Mouse (Mus musculus): Measurements from ENCODE around the gene Vim. TPM values are rescaled to one million over a fixed set of nuclear protein-coding genes. Genes with fewer than 3 reads are reported as not detected.

Vim gene
- polyA plus RNA-seq (2015; fragmentation: Nextera tagmentation; extraction: Ambion mirVana): 1,081 and 1,117 TPM in 2 replicates

GRCm38 (mm10) chr2:13573408-13574065 is at the start of gene Vim:
Gene Vim (plus strand): TSS chr2:13573927.
- Histone ChIP-seq H3K4me1 (peaks cover 19% of the 10 kb centered on the region), H3K27me3 (no peaks in the 10 kb centered on the region), H3K4me2 (replicated peaks) (peak within 1 kb of the TSS; percentile 51), H3K9ac (peak within 1 kb of the TSS; percentile 84), H3K36me3 (peaks cover 6% of the 10 kb centered on the region), H3K27ac (replicated peaks) (peak within 1 kb of the TSS; percentile 95), H3K4me3 (replicated peaks) (peak within 1 kb of the TSS; percentile 61), H3K9me3 (replicated peaks) (no peaks in the 10 kb centered on the region)
- peak; percentile 94 for ATAC-seq (ENCODE audit: insufficient number of reproducible peaks, low FRiP score, low TSS enrichment, low read depth)
- under 1% methylated on average over 26 of the region's 26 CpGs for WGBS

DNA sequence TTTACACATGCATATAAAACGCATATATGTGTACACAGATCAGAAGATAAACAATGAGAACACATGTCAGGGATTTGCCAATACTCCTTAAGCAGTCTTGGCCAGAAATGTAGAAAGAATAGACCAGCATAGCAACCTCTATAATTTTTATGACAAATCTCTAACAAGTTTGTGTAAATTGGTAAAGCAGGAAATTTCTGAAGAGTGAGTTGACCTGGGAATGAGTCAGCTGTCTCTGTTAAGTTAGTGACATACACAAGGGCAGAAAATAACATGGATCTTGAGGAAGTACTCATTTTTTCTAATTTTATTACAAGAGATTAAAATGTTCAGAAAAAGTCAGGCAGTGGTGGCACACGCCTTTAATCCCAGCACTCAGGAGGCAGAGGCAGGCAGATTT is 47.5 kb upstream of the Vim start:
- no peak overlapping the region for H3K4me2 ChIP-seq (replicated peaks)
- H3K4me1 ChIP-seq: peaks cover 4% of the 10 kb centered on the region; the same call in 1 of the 2 replicates
- WGBS: 86% methylated on average over 2 of the region's 2 CpGs
- no peaks in the 10 kb centered on the region for H3K36me3 ChIP-seq
- no peaks in the 10 kb centered on the region for H3K27me3 ChIP-seq
- no peak overlapping the region for H3K4me3 ChIP-seq (replicated peaks)
- H3K27ac ChIP-seq (replicated peaks): no peak overlapping the region
- H3K9me3 ChIP-seq (replicated peaks): no peaks in the 10 kb centered on the region
- no peak for ATAC-seq (ENCODE audit: insufficient number of reproducible peaks, low FRiP score, low TSS enrichment, low read depth)
- H3K9ac ChIP-seq: no peak overlapping the region

- 45% methylated on average over 2 of the region's 2 CpGs for WGBS
- H3K9ac ChIP-seq: no peak overlapping the region
- no peak overlapping the region for H3K27ac ChIP-seq (replicated peaks)
- peaks cover 4% of the 10 kb centered on the region; the same call in 1 of the 2 replicates for H3K4me1 ChIP-seq
- ATAC-seq (ENCODE audit: insufficient number of reproducible peaks, low FRiP score, low TSS enrichment, low read depth): no peak
- H3K27me3 ChIP-seq: no peaks in the 10 kb centered on the region
- no peak overlapping the region for H3K4me2 ChIP-seq (replicated peaks)
- no peak overlapping the region for H3K4me3 ChIP-seq (replicated peaks)
- no peaks in the 10 kb centered on the region for H3K36me3 ChIP-seq
- no peaks in the 10 kb centered on the region for H3K9me3 ChIP-seq (replicated peaks)
Measured at GRCm38 (mm10) chr2:13527125-13527524, 46.6 kb upstream of the Vim start.

GRCm38 (mm10) chr2:13527531-13527930 is 46.2 kb upstream of the Vim start:
- Histone ChIP-seq H3K9me3 (replicated peaks) (no peaks in the 10 kb centered on the region), H3K4me2 (replicated peaks) (no peak overlapping the region), H3K36me3 (no peaks in the 10 kb centered on the region), H3K27ac (replicated peaks) (no peak overlapping the region), H3K27me3 (no peaks in the 10 kb centered on the region), H3K9ac (no peak overlapping the region), H3K4me1 (peaks cover 4% of the 10 kb centered on the region; the same call in 1 of the 2 replicates), H3K4me3 (replicated peaks) (no peak overlapping the region)
- no peak for ATAC-seq (ENCODE audit: insufficient number of reproducible peaks, low FRiP score, low TSS enrichment, low read depth)
- WGBS: 74% methylated on average over 4 of the region's 4 CpGs

- Histone ChIP-seq H3K27me3 (no peaks in the 10 kb centered on the region), H3K4me2 (replicated peaks) (no peak overlapping the region), H3K9me3 (replicated peaks) (no peaks in the 10 kb centered on the region), H3K9ac (no peak overlapping the region), H3K27ac (replicated peaks) (no peak overlapping the region), H3K4me3 (replicated peaks) (no peak overlapping the region), H3K36me3 (no peaks in the 10 kb centered on the region), H3K4me1 (no peaks in the 10 kb centered on the region)
- WGBS: 92% methylated on average over 3 of the region's 3 CpGs
- no peak for ATAC-seq (ENCODE audit: insufficient number of reproducible peaks, low FRiP score, low TSS enrichment, low read depth)
Measured at GRCm38 (mm10) chr2:13529253-13529933, 44.3 kb upstream of the Vim start.

- Histone ChIP-seq H3K4me3 (replicated peaks) (no peak overlapping the region), H3K9ac (no peak overlapping the region), H3K4me1 (no peaks in the 10 kb centered on the region), H3K9me3 (replicated peaks) (no peaks in the 10 kb centered on the region), H3K27ac (replicated peaks) (no peak overlapping the region), H3K4me2 (replicated peaks) (no peak overlapping the region), H3K36me3 (no peaks in the 10 kb centered on the region), H3K27me3 (no peaks in the 10 kb centered on the region)
- 85% methylated on average over 6 of the region's 6 CpGs for whole genome bisulfite sequencing
- no peak for ATAC-seq (ENCODE audit: insufficient number of reproducible peaks, low FRiP score, low TSS enrichment, low read depth)
Measured at GRCm38 (mm10) chr2:13530639-13531038, 43.1 kb upstream of the Vim start.

GRCm38 (mm10) chr2:13536747-13537146 is 37.0 kb upstream of the Vim start:
- Histone ChIP-seq H3K27ac (replicated peaks) (no peak overlapping the region), H3K4me3 (replicated peaks) (no peak overlapping the region), H3K36me3 (no peaks in the 10 kb centered on the region), H3K9ac (no peak overlapping the region), H3K4me2 (replicated peaks) (no peak overlapping the region), H3K9me3 (replicated peaks) (no peaks in the 10 kb centered on the region), H3K27me3 (no peaks in the 10 kb centered on the region), H3K4me1 (no peaks in the 10 kb centered on the region)
- no peak for ATAC-seq (ENCODE audit: insufficient number of reproducible peaks, low FRiP score, low TSS enrichment, low read depth)

DNA sequence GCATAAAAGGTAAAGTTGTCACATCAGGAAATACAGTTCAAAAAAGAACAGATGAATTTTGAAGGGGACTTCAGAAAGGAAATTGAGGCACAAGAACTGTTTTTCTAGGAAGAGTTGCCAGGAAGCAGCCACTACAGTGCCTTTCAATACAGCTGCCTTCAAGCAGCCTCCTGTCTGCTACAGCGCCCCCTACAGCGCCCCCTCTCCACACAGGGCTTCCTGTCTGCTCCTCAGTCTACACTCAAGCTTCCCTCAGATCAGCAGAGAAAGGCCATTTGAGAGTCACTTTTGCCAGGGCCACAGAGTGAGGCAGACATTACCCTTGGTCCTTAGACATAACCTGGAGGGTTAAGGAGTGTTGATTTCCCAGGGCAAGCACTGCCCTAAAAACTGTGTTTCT is 36.0 kb upstream of the Vim start:
- Histone ChIP-seq H3K9ac (no peak overlapping the region), H3K27me3 (no peaks in the 10 kb centered on the region), H3K4me1 (no peaks in the 10 kb centered on the region)

DNA sequence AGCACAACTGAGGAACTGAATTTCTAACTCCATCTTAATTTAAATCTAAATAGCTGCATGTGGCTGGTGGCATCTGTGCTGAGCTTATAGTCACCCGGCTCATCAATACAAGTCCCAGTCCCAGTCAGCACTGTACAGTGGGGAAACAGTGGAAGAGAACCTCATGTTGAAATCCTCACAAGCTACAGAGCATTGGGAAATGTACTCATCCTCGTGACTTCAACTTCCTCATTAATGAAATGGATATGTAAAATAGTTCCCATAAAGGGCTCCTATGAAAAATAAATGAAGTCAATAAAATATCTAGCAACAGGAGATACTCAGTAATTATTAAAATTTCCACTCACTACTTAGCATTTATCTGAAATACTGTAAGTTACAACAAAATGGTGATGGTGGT is 35.5 kb upstream of the Vim start:
- H3K4me2 ChIP-seq (replicated peaks): no peak overlapping the region
- no peak overlapping the region for H3K27ac ChIP-seq (replicated peaks)
- no peaks in the 10 kb centered on the region for H3K27me3 ChIP-seq
- H3K4me1 ChIP-seq: no peaks in the 10 kb centered on the region
- H3K4me3 ChIP-seq (replicated peaks): no peak overlapping the region
- no peaks in the 10 kb centered on the region for H3K9me3 ChIP-seq (replicated peaks)
- no peak overlapping the region for H3K9ac ChIP-seq
- 77% methylated on average over 2 of the region's 2 CpGs for WGBS
- ATAC-seq (ENCODE audit: insufficient number of reproducible peaks, low FRiP score, low TSS enrichment, low read depth): no peak
- no peaks in the 10 kb centered on the region for H3K36me3 ChIP-seq

More for the DNA sequence above, 36.0 kb upstream of the Vim start:
- no peak overlapping the region for H3K4me2 ChIP-seq (replicated peaks)
- H3K36me3 ChIP-seq: no peaks in the 10 kb centered on the region
- ATAC-seq (ENCODE audit: insufficient number of reproducible peaks, low FRiP score, low TSS enrichment, low read depth): no peak
- 17% methylated on average over 2 of the region's 2 CpGs for WGBS
- H3K9me3 ChIP-seq (replicated peaks): no peaks in the 10 kb centered on the region
- H3K4me3 ChIP-seq (replicated peaks): no peak overlapping the region
- H3K27ac ChIP-seq (replicated peaks): no peak overlapping the region

DNA sequence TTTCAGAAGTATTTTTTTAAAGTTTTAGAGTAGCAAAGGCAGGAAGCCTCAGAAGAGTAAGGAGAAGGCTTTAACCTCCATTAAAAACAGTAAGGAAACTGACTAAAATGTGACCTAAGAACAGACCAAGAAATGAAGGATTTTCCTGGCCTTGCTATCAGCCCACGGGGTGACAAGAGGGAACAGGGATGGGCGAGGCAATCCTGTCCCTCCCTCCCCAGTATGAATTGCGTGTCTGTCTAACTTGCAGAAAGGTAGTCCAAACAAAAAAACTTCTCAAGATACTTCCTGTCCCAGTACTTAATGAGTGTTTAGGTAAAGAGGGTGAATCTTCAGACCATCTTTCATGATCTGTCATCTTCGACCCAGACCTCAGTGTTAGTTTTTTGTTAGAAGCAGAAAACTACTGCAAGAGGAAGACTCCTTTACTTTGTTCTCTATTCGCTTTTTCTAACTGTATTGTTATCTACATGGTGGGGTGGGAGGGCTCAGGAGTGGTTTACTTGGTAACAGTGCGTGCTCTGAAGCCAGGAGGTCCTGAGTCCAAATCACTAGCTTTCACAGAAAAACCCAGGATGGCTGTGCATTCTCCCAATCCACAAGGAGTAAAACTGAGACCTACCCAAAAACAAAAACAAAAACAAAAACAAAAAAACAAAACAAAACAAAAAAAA is 34.9 kb upstream of the Vim start:
- no peak for ATAC-seq (ENCODE audit: insufficient number of reproducible peaks, low FRiP score, low TSS enrichment, low read depth)
- Histone ChIP-seq H3K9me3 (replicated peaks) (no peaks in the 10 kb centered on the region), H3K36me3 (no peaks in the 10 kb centered on the region), H3K4me2 (replicated peaks) (no peak overlapping the region), H3K27me3 (no peaks in the 10 kb centered on the region), H3K4me1 (no peaks in the 10 kb centered on the region; the same call in 1 of the 2 replicates), H3K4me3 (replicated peaks) (no peak overlapping the region), H3K27ac (replicated peaks) (no peak overlapping the region), H3K9ac (no peak overlapping the region)
- WGBS: 71% methylated on average over 6 of the region's 6 CpGs

DNA sequence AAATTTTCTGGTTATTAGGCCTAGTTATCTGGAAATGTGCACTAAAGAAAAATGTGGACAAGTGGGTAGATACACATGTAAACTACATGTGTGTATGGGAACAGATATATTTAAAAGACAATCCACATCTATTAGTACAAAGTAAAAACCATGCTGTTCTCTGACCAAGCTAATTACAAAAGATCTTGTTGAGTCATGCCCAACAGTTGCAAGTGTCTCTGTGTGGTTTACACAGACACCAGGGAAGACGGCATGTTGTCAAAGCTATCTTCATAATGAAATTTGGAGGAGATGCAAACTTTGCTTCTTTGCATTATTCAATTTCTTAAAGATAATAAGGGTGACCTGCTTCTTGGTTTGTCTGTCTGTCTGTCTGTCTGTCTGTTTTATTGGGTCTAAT is 33.9 kb upstream of the Vim start:
- no peaks in the 10 kb centered on the region for H3K9me3 ChIP-seq (replicated peaks)
- WGBS: 64% methylated on average over 1 of the region's 1 CpGs
- H3K4me3 ChIP-seq (replicated peaks): no peak overlapping the region
- ATAC-seq (ENCODE audit: insufficient number of reproducible peaks, low FRiP score, low TSS enrichment, low read depth): no peak
- no peak overlapping the region for H3K9ac ChIP-seq
- H3K27ac ChIP-seq (replicated peaks): no peak overlapping the region
- no peaks in the 10 kb centered on the region for H3K27me3 ChIP-seq
- no peaks in the 10 kb centered on the region for H3K36me3 ChIP-seq
- peaks cover 3% of the 10 kb centered on the region for H3K4me1 ChIP-seq
- H3K4me2 ChIP-seq (replicated peaks): no peak overlapping the region

Data from embryonic facial prominence, embryonic 15.5 days (tissue).